Mouse (Mus musculus) spleen, adult 12 weeks (tissue): ENCODE data around the gene Babam2.

Experiments
- DNase-seq: peaks from one replicate; pipeline ENCODE4 v3.0.0; 2022; ENCODE audit warnings: low spot score

The Babam2 gene

GRCm38 (mm10) chr5:31987541-31988307 lies 290.2 kb downstream of the Babam2 start:
- DNase-seq = no peak

- DNase-seq = no peak
These were observed 299.9 kb downstream of the Babam2 start for GRCm38 (mm10) chr5:31997189-31997954.

- DNase-seq = no peak
These were observed 301.3 kb downstream of the Babam2 start for GRCm38 (mm10) chr5:31998806-31999205.

DNA sequence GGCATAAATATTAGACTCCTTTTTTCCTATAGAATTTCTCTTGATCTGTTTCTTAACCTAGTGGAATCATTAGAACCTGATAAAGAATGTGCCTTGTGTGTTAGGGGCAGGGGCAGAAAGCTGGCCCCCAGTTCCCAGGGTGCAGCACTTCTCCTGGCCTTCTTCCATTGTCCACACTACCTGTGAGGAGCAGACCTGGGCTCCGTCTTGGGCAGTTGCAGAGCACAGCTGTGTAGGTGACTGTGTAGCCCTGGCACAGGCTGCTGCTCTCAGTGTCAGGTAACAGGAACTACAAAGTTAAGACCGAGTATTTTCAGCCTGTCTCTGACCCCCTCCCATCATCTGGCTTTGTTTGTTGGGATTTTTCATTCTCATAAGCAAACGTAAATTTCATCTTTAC lies 302.6 kb downstream of the Babam2 start:
- DNase-seq = no peak

DNA sequence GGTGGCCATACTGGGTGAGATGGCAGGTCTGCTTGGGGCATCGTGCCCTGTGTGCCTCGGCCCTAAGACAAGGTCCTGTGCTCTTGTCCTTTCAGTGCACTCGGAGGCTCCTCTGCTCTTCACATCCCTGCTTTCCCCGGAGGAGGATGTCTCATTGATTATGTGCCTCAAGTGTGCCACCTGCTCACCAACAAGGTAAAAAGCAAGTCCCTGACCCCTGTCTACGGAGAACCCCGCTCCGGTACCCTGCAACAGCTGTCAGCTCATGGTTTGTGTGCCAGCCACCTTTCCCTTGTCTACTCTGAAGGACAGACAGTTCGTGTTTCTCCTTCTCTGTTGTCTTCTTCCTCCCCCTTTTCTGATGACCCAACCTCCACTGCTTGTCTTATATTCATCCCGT lies 303.8 kb downstream of the Babam2 start:
- DNase-seq = no peak

GRCm38 (mm10) chr5:32001771-32002170 lies 304.3 kb downstream of the Babam2 start:
- DNase-seq = no peak

GRCm38 (mm10) chr5:32008401-32008800 lies 310.9 kb downstream of the Babam2 start:
- DNase-seq = no peak

GRCm38 (mm10) chr5:32010056-32010455 lies 312.6 kb downstream of the Babam2 start:
- DNase-seq = no peak

DNA sequence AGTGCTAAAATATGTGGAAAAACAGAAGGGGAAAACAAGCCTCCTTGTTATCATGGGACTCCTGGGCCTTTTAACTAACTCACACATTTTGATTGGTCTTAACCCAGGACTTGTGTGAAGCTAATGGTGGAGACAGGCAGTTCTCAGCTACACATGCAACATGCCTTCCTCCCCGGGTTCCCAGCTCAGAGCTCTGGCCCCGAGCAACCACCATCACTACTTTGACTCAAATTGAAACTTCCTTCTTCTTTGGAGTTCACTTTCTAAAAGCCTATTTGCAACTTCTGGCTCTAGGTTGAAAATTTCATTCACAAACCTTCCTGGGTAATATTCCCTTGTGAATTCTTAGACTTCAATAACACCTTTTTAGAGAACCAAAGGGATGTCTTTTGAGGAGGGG lies 315.6 kb downstream of the Babam2 start:
- DNase-seq = no peak

- DNase-seq = no peak
These were observed 317.3 kb downstream of the Babam2 start for GRCm38 (mm10) chr5:32014786-32015185.

DNA sequence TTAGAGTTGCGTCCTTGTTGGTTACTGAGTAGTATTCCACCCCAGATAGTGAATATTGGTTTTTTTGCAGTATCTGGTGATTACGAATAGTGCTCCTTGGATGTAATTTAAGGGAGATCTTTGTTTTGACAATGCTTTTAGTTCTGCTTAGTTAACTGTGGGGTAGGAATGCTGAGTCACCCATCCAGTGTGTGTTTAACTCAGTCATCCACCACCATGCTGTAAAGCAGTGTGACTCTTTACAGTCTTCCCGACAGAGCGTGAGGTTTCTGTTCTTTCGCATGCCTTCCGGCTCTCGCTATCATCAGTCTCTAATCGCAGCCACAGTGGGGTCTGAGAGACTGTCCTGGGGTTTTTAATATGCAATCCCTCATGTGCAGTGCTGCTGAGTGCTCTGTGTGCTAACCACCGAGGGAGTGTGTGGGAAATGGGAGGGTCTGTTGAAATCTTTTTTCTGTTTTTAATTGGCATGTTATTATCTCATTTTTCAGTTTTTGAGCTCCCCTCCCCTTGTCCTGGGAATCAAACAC lies 318.5 kb downstream of the Babam2 start:
- DNase-seq = no peak

DNA sequence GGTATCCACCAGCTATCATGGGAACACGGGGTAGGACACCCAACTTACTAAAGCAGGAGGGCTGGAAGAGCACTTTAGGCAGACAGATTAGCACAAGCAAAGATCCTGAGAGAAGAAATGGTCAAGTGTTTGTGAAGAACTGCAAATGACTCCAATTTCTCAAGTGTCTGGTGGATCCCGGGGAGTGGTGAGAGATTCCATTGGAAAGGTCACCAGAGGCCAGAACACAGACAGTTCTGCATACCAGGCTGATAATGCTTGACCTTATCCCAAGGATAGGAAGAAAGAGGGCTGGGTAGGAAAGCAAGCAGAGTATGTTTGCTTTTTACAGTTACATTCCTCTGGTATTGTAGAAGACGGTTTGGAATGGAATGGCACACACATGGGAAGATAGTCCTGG lies 320.2 kb downstream of the Babam2 start:
- DNase-seq = no peak

GRCm38 (mm10) chr5:32018276-32018675 lies 320.8 kb downstream of the Babam2 start:
- DNase-seq = no peak

DNA sequence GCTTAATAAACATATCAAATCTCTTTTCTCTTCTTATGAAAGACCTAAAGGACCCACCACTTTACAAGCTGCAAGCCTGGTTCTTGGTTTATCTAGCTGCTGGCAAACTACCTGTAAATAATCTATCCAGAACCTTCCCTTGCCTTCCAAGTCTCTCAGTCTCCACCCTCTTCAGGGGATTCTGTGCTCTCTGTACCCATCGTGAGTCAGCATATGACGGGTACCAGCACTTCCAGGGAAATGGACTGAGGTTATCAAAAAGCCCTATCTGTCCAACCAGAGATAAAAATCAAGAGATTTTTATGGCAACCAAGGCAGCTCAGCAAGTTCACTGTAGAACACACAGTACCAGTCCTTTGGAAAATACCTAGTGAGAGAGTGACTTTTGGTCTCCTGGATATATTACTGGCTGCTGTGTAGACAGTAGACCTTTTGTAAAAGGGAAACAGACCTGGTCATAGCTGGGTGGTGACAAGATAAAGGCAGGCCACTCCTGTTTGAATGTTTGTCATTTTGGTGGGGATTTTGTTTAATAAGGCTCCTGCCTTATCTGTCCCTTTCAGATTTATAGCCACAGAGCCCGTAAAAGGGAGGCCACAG lies 332.4 kb downstream of the Babam2 start:
- no peak for DNase-seq

DNA sequence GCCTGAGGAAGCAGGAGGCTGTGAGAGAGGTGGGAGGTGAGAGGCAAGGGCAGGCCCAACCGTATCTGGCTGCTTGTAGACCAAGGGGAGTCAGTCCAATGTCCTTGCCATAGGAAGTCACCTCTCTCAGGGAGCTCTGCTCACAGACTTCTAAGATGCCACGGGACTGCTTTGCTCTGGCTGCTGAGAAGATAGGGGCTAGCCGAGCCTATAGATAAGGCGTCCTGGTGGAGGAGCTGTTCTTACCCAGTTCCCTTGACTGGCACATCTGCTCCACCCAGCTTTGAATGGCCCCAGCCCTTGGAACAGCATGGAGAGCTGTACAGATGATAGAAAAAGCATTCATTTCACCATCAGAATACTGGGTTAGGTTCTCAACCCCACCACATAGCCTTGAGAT lies 335.7 kb downstream of the Babam2 start:
- no peak for DNase-seq

GRCm38 (mm10) chr5:32033621-32034020 lies 336.1 kb downstream of the Babam2 start:
- DNase-seq = no peak

DNA sequence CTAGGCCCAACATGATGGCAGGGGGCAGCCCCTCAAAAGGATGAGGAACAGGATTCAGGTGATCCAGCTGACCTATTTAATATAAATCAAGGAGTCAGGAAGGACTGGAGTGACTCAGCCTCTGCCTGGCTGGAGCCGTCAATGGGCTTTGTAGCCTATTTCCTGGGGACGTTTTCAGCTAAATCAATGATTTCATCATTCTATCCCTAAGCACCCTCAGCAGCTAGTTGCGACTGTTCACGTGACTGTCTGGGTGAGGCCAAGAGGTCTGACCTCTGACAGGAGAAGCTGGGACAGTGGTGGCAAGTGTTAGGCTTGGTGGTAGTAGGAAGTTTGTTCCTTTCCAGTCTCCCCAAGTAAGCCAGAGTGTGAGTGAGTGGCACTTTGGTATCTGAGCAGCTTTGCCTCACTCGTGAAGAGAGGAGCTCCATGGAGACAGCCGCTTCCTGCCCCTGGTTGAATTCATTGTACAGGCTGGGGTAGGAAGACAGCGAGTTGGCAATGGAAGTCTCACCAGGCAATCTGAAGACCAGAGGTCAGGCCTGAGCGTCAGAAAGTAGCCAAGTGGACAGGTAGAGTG lies 337.1 kb downstream of the Babam2 start:
- DNase-seq = no peak

- no peak for DNase-seq
These were observed 338.3 kb downstream of the Babam2 start for GRCm38 (mm10) chr5:32035721-32036320.

GRCm38 (mm10) chr5:32036896-32037295 lies 339.4 kb downstream of the Babam2 start:
- DNase-seq = no peak

GRCm38 (mm10) chr5:32037546-32037945 lies 340.1 kb downstream of the Babam2 start:
- DNase-seq = no peak

- no peak for DNase-seq
These were observed 341.5 kb downstream of the Babam2 start for GRCm38 (mm10) chr5:32038994-32039393.

GRCm38 (mm10) chr5:32039511-32039910 lies 342.0 kb downstream of the Babam2 start:
- no peak for DNase-seq
